In the genomic region with DNA sequence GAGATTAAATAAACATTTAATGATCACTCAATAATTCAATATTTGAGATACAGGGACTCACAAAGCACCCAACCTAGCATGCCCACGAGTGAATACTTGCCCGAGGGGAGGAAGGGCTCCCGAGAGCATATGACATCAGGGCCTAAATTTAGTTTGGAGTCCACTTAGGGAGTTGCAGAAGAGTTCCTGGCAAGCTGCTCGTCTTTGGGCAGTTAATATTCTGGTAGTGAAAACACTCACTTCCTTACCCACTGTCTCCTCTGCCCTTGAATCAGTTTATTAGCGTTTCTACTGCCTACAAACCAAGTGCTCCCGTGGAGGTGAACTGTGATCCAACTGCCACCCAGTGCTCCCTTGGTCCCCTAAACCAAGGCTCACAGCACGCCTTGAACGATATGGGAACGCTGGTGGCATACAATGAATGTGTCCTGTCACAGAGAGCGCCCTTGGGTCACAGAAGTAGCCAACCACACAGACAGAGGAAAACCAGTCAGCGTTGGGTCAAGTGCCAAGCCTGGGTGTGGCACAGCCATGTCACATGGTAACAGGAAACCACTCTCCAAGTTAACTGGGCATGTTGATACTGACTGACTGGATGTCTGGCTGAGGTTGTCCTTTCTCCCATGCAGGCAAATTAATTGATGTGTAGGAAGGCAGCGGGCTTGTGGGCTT, we compare ENCODE assay signal across 11 mouse cellular contexts. TPM values are rescaled to one million over a fixed set of nuclear protein-coding genes. Genes with fewer than 3 reads are reported as not detected.
A peak's percentile ranks its signal among the peaks of the same experiment; 100 is the strongest.
DNase-seq lines count a peak whose midpoint lies in the region; ATAC-seq and TF ChIP-seq lines count a peak whose summit lies in the region.
"Had no signal": no experiment of that assay in that cellular context is flagged by ENCODE, and none has a peak within 500 bp of the region (broad histone marks: within the 10 kb centered on the region; RNA-seq: fewer than 3 reads in every experiment).

No protein-coding gene starts in this region.

- DNase-seq in layer of hippocampus, adult 11-12 months (ENCODE audit: low spot score), result peak; percentile 64
- DNase-seq in layer of hippocampus, adult 18-20 months (ENCODE audit: low spot score in 2 of 2), result no peak
- peak; percentile 92 for DNase-seq in heart, postnatal 0 days (ENCODE audit: low spot score)
- DNase-seq in lung, postnatal 4 days, result peak; percentile 81 to 86
- DNase-seq in midbrain, embryonic 14.5 days, result no peak
- DNase-seq in cerebellum, adult 8-10 months, result no peak
- DNase-seq: liver, embryonic 13.5 days had no signal

- H3K9ac ChIP-seq in heart, postnatal 0 days (replicated peaks; ENCODE audit: low read depth, low read length), result 0 out of 2 replicates have a peak overlapping the region, but pooled peaks have one; percentile 10
- no peak overlapping the region for H3K9ac ChIP-seq in forebrain, embryonic 16.5 days (replicated peaks; ENCODE audit: low read depth, low read length)
- no peak overlapping the region for H3K9ac ChIP-seq in midbrain, embryonic 14.5 days (replicated peaks; ENCODE audit: low read length)
- H3K9ac ChIP-seq: embryonic facial prominence, embryonic 12.5 days; liver, embryonic 13.5 days had no signal

- peak; percentile 93 for ATAC-seq in heart, postnatal 0 days (ENCODE audit: insufficient read depth, low read depth)
- no peak for ATAC-seq in forebrain, embryonic 16.5 days
- ATAC-seq in midbrain, embryonic 14.5 days (ENCODE audit: low FRiP score, low TSS enrichment), result no peak

- H3K9me3 ChIP-seq in heart, postnatal 0 days (replicated peaks; ENCODE audit: control insufficient read depth, low read length), result no peaks in the 10 kb centered on the region
- no peaks in the 10 kb centered on the region for H3K9me3 ChIP-seq in forebrain, embryonic 16.5 days (ENCODE audit: control insufficient read depth, low read length)
- no peaks in the 10 kb centered on the region for H3K9me3 ChIP-seq in midbrain, embryonic 14.5 days (ENCODE audit: control insufficient read depth, low read length)
- H3K9me3 ChIP-seq: embryonic facial prominence, embryonic 12.5 days; liver, embryonic 13.5 days had no signal

- H3K36me3 ChIP-seq in heart, postnatal 0 days (replicated peaks; ENCODE audit: control insufficient read depth, insufficient read depth, low read length), result no peaks in the 10 kb centered on the region
- no peaks in the 10 kb centered on the region for H3K36me3 ChIP-seq in forebrain, embryonic 16.5 days (ENCODE audit: control insufficient read depth, insufficient read depth)
- peaks cover 7% of the 10 kb centered on the region; the same call in 1 of the 2 replicates for H3K36me3 ChIP-seq in midbrain, embryonic 14.5 days (ENCODE audit: control insufficient read depth, insufficient read depth, low read length)
- H3K36me3 ChIP-seq: liver, embryonic 13.5 days had no signal

- peak overlapping the region; percentile 97 for H3K27ac ChIP-seq in bone marrow macrophage, adult 2 months (ENCODE audit: insufficient read depth, low read depth, low read length)
- peak overlapping the region; percentile 96 for H3K27ac ChIP-seq in heart, postnatal 0 days (ENCODE audit: low read depth)
- no peak overlapping the region for H3K27ac ChIP-seq in forebrain, embryonic 16.5 days (ENCODE audit: low read length)
- H3K27ac ChIP-seq in midbrain, embryonic 14.5 days (replicated peaks; ENCODE audit: low read depth, low read length), result no peak overlapping the region
- H3K27ac ChIP-seq: embryonic facial prominence, embryonic 12.5 days; liver, embryonic 13.5 days had no signal

- 21% methylated on average over 12 of the region's 12 CpGs for WGBS in heart, postnatal 0 days
- WGBS in forebrain, embryonic 16.5 days, result 87% methylated on average over 12 of the region's 12 CpGs
- WGBS in midbrain, embryonic 14.5 days, result 88% methylated on average over 12 of the region's 12 CpGs

- no peak for TF ChIP-seq POLR2A in bone marrow macrophage, adult 2 months (IDR thresholded peaks at IDR 0.05; ENCODE audit: borderline replicate concordance, low read depth, low read length)

- peak overlapping the region; percentile 47 for H3K4me3 ChIP-seq in bone marrow macrophage, adult 2 months (ENCODE audit: insufficient read depth, low read length)
- no peak overlapping the region for H3K4me3 ChIP-seq in heart, postnatal 0 days (ENCODE audit: low read depth, low read length)
- no peak overlapping the region for H3K4me3 ChIP-seq in forebrain, embryonic 16.5 days (replicated peaks; ENCODE audit: low read length)
- no peak overlapping the region for H3K4me3 ChIP-seq in midbrain, embryonic 14.5 days (replicated peaks; ENCODE audit: low read depth, low read length)
- H3K4me3 ChIP-seq: embryonic facial prominence, embryonic 12.5 days; liver, embryonic 13.5 days had no signal

- TF ChIP-seq CTCF in bone marrow macrophage, adult 2 months (IDR thresholded peaks at IDR 0.05; ENCODE audit: low read depth, low read length), result no peak
- TF ChIP-seq CTCF in heart, postnatal 0 days (IDR thresholded peaks at IDR 0.05; ENCODE audit: low read depth), result no peak

- no peak for TF ChIP-seq EP300 in heart, postnatal 0 days (IDR thresholded peaks at IDR 0.05; ENCODE audit: low read depth)

- H3K4me1 ChIP-seq in bone marrow macrophage, adult 2 months (ENCODE audit: control insufficient read depth, insufficient read depth, low read length), result peaks cover 46% of the 10 kb centered on the region
- peaks cover 20% of the 10 kb centered on the region for H3K4me1 ChIP-seq in heart, postnatal 0 days (ENCODE audit: control insufficient read depth, insufficient read depth)
- H3K4me1 ChIP-seq in forebrain, embryonic 16.5 days (replicated peaks; ENCODE audit: control insufficient read depth, insufficient read depth, low read length), result no peaks in the 10 kb centered on the region
- H3K4me1 ChIP-seq in midbrain, embryonic 14.5 days (ENCODE audit: control insufficient read depth, insufficient read depth, low read length), result no peaks in the 10 kb centered on the region
- H3K4me1 ChIP-seq: liver, embryonic 13.5 days had no signal

- peak overlapping the region; percentile 43 for H3K4me2 ChIP-seq in heart, postnatal 0 days (ENCODE audit: low read depth, low read length)
- H3K4me2 ChIP-seq in forebrain, embryonic 16.5 days (ENCODE audit: low read length), result no peak overlapping the region
- no peak overlapping the region for H3K4me2 ChIP-seq in midbrain, embryonic 14.5 days (ENCODE audit: low read length)
- H3K4me2 ChIP-seq: embryonic facial prominence, embryonic 12.5 days; liver, embryonic 13.5 days had no signal

- H3K27me3 ChIP-seq in heart, postnatal 0 days (ENCODE audit: control insufficient read depth, insufficient read depth, low read length), result no peaks in the 10 kb centered on the region
- H3K27me3 ChIP-seq in forebrain, embryonic 16.5 days (replicated peaks; ENCODE audit: control insufficient read depth, insufficient read depth, low read length), result no peaks in the 10 kb centered on the region
- no peaks in the 10 kb centered on the region for H3K27me3 ChIP-seq in midbrain, embryonic 14.5 days (ENCODE audit: control insufficient read depth, insufficient read depth, low read length)
- H3K27me3 ChIP-seq: embryonic facial prominence, embryonic 12.5 days; liver, embryonic 13.5 days had no signal

RNA-seq across cellular contexts. Expression of gene S100b, which starts 4.2 kb away (rescaled TPM):
- 100 to 1,000 TPM; 156 to 157 TPM for total RNA-seq in layer of hippocampus, adult 18-20 months (2021)
- not detected in 2 replicates for polyA plus RNA-seq in bone marrow macrophage, adult 2 months (2012; ENCODE audit: insufficient read depth, insufficient read length, missing spikeins)
- total RNA-seq in heart, postnatal 0 days (2014; rRNA removed; ENCODE audit: low replicate concordance), result 0.89 TPM in 1 of 2 replicates, not detected in the other
- 0.70 and 0.86 TPM in 2 replicates for polyA plus RNA-seq in heart, postnatal 0 days (2015; fragmentation: Nextera tagmentation; extraction: Ambion mirVana)
- 1.2 TPM in 2 replicates for polyA plus RNA-seq in forebrain, embryonic 16.5 days (2015; fragmentation: Nextera tagmentation; extraction: Ambion mirVana)
- 1.1 and 1.2 TPM in 2 replicates for polyA plus RNA-seq in midbrain, embryonic 14.5 days (2014; fragmentation: Nextera tagmentation; extraction: Ambion mirVana)
- total RNA-seq: ES-E14 had no signal
- polyA plus RNA-seq: liver, embryonic 13.5 days had no signal

RNA-seq across cellular contexts. Expression of gene Prmt2, which starts 20.2 kb away (rescaled TPM):
- 10 to 100 TPM; 77.8 to 83.7 TPM for total RNA-seq in layer of hippocampus, adult 18-20 months (2021)
- 20.0 and 23.3 TPM in 2 replicates for polyA plus RNA-seq in bone marrow macrophage, adult 2 months (2012; ENCODE audit: insufficient read depth, insufficient read length, missing spikeins)
- 24.2 and 27.7 TPM in 2 replicates for total RNA-seq in heart, postnatal 0 days (2014; rRNA removed; ENCODE audit: low replicate concordance)
- polyA plus RNA-seq in heart, postnatal 0 days (2015; fragmentation: Nextera tagmentation; extraction: Ambion mirVana), result 31.7 and 36.2 TPM in 2 replicates
- 282 and 309 TPM in 2 replicates for polyA plus RNA-seq in forebrain, embryonic 16.5 days (2015; fragmentation: Nextera tagmentation; extraction: Ambion mirVana)
- polyA plus RNA-seq in midbrain, embryonic 14.5 days (2014; fragmentation: Nextera tagmentation; extraction: Ambion mirVana), result 357 and 385 TPM in 2 replicates

Comparison
In these comparisons a context has a peak if more than half of its experiments do, and no peak if none do; other contexts are left out.
1. DNase-seq: peak in layer of hippocampus, adult 11-12 months (single experiment), heart, postnatal 0 days (single experiment) and lung, postnatal 4 days (2 of 2); none in layer of hippocampus, adult 18-20 months (0 of 2), midbrain, embryonic 14.5 days (single experiment) and cerebellum, adult 8-10 months (single experiment).
2. H3K27ac ChIP-seq: peak in bone marrow macrophage, adult 2 months (single experiment) and heart, postnatal 0 days (single experiment); none in forebrain, embryonic 16.5 days (single experiment) and midbrain, embryonic 14.5 days (single experiment).